Mouse (Mus musculus) embryo, embryonic 10 days (tissue): ENCODE data around the gene Flot2.

ENCODE experiments used
- DNase-seq: peaks from one replicate; pipeline ENCODE4 v3.0.0-alpha.2; 2015; ENCODE audit warnings: low spot score

The Flot2 gene

DNA sequence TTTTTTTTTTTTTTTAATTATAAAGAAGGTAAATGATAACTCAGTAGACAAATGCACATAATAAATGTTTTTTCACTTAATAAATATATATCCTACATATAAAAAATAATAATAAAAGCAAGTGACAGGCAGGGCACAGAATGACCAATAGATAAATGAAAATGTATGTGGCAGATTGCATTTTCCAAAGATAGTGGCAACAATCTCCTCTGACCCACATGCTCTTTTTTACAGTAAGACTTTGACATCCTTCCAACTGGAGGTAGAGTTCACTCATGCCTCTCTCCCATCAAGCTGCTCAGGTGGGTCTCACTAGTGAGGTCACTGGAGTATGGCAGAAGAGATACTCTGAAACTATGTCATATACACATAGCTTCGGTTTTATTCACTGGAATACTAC lies 24.8 kb downstream of the Flot2 start:
- DNase-seq = no peak

DNA sequence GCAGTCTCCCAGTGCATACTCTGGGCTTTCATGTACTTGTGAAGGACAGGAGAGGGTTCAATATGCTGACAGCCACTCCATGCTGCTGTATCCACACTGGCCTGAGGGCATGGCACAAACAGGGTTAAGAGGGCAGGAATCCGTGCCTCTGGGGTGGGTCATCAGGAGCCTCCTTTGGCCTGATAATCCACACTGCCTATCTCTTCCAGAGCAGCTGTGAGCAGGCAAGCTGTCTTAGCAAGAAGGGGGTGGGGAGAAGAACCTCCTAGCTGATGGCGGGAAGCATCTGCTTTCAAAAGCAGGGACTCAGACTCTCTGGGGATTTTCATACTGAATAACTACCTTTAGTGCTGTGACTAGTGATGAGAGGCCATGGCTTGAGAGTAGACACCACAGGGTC lies 28.2 kb downstream of the Flot2 start:
- DNase-seq = no peak

DNA sequence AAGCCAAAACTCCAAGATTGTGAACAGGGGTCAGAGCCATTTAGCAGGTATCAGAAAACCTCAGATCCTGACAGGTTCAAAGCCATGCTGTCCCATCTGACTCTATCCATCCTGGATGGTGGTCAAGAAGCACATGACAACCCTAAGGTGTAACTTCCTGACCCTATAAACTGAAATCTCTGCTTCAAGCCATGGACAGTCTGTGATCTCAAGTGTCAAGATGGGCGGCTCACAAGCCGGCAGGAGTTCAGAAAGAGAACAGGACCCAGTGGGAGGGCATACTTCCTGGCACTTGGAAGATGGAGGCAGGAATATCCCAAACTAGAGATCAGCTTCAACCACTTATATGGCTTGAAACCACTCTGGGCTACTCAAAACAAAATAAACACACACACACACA lies 28.9 kb downstream of the Flot2 start:
- DNase-seq = no peak

DNA sequence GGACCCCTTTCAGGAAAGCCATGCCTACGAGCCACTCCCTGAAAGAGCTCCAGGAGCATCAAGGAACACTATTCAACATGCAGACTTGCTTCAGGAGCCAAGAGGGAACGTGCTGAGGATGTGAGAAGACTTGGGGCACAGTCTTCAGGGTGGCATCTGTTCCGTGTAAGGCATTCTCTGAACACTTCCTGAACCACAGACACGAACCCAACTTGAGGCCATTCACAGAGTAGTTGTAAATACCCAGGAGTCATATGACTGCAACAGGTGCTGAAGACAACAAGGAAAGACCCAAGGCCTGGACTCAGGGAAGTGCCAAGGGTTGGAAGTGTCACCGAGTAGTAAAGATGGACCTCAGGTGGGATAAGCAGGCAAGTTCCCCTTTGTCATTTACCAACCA lies 29.8 kb downstream of the Flot2 start:
- DNase-seq = no peak

DNA sequence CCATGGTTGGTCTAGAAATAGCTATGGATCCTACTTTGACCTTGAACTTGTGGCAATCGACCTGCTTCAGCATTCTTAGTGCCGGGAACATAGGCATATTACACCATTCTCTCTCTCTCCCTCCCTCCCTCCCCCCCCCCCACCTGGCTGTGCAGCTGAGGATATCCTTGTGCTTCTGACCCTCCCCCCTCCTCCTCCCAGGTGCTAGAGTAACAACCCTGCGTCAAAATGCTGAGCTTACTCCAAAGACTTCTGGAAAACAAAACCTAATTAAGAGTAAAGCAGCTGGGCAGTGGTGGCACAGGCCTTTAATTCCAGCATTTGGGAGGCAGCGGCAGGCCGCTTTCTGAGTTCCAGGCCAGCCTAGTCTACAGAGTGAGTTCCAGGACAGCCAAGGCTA lies 31.4 kb downstream of the Flot2 start:
- DNase-seq = no peak

DNA sequence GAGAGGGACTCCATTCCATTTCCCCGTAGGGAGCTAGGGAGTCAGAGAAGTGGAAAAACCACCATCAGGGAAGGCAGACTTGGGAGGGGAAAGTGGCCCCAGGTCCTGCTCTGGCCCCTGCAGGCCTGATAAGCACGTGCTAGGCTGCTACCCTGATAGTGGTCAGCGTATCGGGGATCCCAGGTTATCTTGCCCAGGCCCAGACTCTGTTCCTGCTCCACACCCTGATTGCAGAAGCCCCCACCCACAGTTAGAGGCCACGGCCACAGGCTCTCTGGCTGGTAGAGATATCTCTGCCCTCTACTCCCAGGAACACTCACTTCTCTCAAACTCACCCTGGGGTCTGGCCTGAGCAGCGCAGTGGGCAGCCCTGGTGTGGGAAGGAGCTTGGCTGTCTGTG lies 31.9 kb downstream of the Flot2 start:
- no peak for DNase-seq

DNA sequence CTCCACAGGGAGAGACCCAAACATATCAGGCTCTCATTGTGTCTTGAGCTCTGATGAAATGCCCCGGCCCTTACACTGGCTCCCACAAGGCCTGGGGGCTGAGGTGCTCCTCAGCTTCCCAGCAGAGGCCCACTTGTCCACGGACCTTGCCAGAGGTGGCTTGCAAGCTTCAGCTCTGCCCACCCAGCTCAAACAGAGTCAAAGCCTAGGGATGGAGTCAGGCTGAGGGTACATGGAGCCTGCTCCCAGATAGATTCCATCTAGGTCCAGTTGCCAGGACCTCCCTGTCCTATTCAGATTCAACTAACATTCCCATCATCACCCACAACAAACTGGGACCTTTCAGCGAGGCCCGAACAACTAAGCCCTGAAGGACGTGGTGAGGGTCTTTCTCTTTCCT lies 34.2 kb downstream of the Flot2 start:
- DNase-seq = no peak

DNA sequence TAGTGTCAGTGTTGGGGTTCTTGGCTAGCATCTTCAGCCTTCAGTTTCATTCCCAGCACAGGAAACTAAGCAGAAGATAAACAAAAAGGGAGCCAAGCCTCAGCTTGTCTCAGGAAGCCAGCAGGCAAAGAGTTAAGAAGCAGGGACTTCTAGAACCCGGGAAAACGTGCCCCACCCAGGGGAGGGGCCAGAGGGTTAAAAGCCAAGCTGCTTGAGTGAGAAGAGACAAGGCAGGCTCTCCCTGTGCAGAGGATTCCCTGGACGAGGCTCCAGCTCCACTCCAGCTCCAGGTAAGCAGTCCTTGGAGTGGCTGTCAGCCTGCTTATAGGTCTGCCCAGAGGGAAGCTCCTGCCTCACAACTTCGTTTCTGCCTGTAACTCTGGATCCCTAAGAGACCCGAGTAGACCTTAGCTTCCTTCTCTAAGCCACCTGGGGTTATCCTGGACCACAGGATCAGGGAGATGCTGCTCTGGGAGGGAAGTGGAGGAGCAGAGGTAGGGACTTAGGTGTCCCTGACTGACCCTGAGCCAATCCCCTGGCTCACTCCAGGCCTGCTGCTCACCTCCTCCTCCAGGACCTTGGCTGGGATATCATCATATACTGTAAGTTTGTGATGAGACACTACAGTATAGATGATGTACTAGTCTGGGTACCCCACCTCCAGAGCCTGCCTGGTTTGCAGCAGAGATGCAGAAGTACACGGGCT lies 34.8 kb downstream of the Flot2 start:
- DNase-seq = no peak

DNA sequence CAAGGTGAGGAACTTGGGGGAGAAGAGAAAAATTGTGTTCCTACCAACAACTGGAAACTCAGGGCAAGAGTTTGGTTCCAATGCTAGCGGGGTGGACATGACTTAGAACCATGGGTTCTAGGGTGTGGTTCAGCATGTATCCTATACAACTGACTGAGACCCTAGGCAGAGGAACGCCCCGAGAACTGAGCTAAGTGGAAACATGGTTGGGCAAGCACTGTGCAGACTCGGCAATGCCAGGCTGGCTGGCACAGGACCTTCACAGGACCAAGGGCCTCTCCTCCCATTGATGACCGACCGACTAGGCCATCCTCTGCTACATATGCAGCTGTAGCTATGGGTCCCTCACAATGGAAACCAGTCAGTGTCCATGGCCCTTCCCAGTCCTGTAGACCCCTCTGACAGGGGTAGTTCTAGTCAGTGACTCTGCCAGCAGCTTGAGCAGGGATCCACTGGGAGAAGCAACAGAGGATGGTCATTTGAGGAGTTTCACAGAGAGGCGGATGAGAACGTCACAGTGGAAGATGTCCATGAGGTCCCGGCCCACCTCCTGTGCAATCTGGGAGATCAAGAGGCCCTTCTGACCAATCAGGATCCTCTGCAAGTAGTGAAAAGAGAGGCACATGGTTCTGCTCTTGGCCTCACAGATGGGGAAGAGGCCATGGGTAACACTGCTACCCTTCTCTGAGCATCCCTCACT lies 36.0 kb downstream of the Flot2 start:
- DNase-seq = no peak

DNA sequence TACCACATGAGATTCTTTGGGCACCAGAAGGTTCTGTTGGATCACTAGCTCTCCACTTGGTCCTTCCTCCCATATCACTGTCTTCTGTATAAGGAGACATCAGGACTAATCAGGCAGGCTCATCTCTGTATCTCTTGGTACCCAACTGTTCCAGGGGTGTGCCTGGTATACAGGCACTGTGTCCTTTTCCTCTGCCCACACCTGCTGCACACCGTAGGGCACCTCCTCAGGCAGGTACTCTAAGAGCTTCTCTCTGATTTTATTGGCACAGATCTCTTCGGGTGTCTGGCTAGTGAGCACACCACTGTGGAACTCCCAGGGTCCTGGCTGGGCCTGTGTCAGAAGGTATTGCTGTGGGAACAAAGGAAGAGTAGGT lies 36.5 kb downstream of the Flot2 start:
- DNase-seq = no peak

DNA sequence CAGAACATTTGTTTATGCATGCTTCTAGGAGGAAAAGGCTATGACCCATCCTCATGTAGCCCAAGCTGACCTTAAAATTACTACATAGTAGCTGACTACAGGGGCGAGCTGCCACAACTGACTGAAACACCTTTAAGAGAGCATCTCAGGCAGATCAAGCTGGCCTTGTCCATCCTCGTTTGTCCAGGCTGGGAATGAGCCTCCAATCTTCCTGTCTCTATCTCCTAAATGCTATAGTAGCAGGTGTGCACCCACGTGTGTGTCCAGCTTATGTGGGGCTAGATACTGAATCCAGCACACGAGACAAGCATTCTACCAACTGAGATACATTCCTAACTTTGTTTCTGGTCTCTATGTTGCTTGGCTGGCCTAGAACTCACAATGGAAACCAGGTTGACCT lies 36.9 kb downstream of the Flot2 start:
- no peak for DNase-seq

DNA sequence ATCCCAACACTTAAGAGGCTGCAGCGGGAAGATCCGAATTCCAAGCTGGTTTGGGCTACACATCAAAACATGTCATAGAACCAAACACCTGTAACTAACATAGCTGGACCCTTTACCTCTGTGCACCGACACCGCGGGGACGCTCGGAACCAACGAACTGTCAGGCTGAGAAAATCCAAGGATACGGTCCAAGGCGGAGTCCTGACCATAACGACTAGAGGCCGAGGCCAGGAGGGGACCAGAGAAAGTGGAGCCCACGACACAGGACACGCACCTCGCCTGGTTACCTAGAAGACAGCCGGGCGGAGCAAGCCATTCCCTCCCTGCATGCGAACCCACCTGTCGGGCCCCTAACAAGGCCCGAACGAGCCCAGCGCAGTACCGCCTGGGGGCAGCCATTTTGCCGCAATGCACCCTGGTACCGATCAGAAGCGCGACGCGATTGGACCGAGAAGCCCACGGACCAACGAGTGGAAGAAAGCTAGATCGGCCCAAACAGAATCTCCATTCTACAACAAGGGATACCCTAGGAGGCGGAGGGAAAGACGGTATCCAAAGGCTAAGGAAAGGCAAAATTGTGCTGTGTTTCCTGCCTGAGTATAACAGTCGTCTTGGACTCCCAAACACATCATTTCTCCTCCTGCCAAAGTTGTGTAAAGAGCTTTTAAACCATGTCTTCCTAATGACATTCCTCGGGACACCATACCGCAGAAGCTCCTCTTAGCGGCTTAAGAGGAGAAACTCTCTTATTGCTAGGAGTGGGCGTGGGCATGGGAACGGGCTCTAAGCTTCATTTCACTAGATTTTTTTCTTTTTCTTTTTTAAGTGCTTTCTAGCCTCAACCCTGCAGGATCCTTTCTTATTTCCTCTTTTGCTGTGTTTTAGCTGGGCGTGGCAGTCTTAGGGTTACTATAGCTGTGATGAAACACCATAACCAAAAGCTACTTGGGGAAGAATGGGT lies 42.5 kb downstream of the Flot2 start, which contains the start of gene Eral1:
Gene Eral1 (minus strand): TSS at position 423 of the 961 bp plus-strand sequence.
- peak; percentile 96 for DNase-seq

DNA sequence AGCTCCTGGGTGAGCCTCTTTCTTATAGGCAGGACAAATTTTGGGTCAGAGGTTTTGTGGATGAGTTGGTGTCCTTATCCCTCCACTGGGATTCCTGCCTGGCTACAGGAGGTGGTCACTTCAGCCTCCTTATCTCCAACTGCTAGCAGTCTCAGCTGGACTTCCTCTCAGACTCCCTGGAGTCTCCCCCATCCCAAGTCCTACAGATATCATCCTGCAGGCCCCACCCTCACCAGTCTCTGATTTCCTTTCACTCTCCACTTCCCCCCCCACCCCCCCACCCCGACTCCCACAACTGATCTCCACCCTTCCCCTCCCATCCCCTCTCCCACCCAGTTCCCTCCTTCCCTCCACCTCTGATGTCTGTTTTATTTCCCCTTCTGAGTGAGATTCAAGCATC lies 45.9 kb downstream of the Flot2 start:
- no peak for DNase-seq

DNA sequence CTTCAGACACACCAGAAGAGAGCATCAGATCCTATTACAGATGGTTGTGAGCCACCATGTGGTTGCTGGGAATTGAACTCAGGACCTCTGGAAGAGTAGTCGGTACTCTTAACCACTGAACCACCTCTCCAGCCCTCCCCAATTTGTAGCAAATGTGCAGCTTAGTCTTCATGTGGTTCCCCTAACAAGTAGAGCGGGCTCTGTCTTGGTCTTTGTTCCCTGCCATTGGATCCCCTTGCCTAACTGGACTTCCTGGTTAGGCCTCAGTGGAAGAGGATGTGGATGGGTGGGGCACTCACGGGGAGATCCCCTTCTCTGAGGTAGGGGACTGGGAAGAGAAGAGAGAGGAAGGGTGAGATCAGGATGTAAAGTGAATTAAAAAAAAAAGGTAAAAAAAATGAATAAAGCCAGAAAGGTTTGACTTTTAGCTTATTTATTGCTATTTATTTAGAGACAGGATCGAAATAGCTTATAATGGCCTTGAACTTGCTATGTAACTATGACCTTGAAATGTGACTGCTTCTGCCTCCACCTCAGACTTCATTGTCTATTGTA lies 49.3 kb downstream of the Flot2 start:
- no peak for DNase-seq

DNA sequence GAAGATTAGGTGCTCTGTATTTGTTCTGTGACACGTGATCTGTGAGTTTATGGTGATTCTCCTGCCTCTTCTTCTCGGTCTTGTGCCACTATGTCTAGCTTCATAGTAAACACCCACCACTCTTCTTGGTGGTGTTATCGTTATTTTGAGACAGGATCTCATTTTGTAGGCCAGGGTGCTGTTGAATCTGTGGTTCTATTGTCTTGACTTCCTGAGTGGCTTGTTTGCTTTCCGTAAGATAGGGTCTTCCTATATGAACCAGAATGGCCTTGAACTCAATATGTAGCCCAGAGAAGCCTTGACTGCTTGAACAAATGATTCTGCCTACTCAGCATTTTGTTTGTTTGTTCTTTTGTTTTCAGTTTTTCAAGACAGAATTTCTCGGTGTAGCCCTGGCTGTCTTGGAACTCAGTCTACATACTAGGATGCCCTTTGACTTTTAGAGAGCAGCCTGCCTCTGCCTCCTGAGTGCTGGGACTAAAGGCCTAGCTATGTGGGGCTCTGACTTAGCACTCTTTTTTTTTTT lies 50.1 kb downstream of the Flot2 start:
- no peak for DNase-seq

DNA sequence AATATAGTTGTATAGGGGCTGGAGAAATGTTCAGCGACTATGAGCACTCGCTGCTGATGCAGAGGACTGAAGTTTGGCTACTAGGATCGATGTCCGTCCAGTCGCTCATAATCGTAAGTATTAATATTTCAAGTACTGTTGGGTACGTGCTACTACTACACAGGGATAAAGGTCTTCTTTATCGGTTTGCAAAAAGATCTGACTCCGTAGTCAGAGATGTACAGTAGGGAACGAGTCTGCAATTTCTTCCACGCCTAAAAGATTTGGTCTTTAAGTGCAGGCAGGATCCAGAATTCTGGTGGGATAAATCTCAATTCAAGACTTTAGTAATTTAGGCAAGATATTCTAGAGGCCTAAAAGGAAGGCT lies 56.4 kb downstream of the Flot2 start:
- no peak for DNase-seq

DNA sequence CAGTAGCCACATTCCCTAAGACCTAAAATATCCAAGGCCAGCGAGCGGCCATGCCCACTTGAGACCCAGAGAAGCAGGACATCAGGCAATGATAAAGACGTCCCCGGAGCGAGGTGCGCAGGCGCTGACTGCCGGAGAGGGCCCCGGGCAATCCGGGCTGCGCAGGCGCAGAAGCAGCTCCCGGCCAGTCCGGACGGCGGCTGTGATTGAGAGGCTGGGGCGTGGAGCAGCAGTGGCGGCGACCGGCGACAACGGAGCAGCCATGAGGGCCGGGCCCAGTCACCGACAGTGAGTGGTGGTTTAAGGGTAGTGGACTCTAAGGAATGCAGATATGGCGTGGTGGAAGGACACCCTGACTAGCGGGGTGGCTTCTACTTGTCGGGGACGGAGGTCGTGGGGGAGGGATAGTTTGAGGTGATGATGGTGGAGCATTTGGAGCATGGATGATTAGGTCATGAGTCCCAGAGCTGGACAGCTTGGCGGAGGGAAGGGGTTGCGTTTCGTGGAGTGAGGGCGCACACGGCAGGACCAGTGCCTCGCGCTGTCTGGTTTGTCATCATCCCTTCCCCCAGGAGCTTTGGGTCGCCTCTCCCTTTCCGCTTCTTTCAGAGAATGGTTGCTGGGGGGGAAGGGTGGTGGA lies 56.9 kb downstream of the Flot2 start, which contains the start of gene Fam222b:
Gene Fam222b (plus strand): TSS at position 157 of the 640 bp plus-strand sequence.
- DNase-seq = peak; percentile 93

DNA sequence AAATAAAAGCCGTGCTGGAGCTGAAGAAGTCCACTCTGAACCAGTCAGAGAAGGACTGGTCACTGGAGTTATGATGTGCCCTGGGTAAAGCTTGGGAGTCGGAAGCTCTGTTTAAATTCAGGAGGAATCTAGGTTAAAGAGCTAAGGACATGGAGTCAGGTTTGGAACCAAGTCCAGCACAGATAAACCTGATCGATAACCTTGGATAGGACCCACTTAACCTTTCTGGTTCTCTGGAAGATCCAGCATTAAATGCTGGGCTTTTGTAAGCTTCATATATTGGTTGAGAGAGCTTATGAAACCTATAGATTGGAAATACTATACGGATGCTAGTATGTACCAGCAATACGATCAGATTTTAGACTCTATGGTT lies 57.4 kb downstream of the Flot2 start:
- no peak for DNase-seq

DNA sequence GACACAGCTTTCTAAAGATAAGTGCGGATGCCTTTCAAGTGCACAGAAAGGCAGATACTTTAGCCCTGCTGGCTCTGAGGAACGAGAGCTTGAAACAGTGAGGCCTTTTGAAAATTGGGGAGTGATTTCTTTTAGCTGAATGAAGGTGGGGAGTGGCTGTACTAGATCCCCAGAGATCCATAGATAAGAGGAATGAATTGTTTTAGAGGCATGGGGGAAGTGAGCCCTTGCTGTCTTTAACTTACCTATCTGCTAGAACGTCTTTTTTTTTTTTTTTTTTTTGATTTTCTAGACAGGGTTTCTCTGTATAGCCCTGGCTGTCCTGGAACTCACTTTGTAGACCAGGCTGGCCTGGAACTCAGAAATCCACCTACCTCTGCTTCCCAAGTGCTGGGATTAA lies 59.3 kb downstream of the Flot2 start:
- DNase-seq = no peak

DNA sequence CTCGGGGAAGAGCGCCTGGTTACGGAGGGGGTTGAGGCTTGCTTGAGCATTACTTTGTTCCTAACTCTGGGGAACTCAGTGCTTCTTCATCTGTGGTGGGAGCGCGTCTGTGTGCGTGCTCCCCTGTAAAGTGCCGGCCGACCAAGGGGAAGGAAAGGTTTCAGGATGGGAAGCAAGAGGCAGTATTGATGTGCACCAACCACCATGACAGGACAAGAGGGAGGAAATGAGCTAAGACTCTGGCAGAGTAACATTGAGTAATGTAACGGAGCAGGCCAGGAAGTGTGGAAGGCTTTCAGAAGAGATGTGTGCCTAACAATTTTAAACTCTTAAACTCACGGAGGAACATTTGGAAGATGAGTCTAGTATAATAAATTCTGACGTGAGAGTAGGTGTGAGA lies 63.0 kb downstream of the Flot2 start:
- DNase-seq = no peak

DNA sequence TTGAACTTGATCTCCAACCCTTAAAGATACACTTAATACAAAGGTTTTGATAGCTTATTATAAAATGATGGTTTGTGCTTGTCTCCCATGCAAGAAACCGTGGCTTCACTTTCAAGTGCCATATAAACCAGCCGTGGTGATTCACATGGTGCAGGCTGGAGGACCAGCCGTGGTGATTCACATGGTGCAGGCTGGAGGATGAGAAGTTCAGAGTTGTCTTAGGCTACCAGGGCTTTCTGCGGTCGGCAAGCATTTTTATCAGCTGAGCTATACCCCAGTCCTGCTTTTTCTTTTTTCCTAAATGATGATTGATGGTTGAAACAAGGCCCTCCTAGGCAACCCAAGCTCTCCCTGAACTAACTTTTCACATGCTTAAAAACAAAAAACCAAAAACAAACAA lies 64.4 kb downstream of the Flot2 start:
- no peak for DNase-seq
